Mouse (Mus musculus): ENCODE data around the gene Zyg11a. TPM values are rescaled to one million over a fixed set of nuclear protein-coding genes. Genes with fewer than 3 reads are reported as not detected.
"Not testable (repeated sequence)": the region's sequence is repeated elsewhere in the genome, so short reads cannot be mapped to it uniquely, and the experiment has no call there.

The Zyg11a gene
- polyA plus RNA-seq, 1 experiment from 2014 or later: 0.14 TPM

DNA sequence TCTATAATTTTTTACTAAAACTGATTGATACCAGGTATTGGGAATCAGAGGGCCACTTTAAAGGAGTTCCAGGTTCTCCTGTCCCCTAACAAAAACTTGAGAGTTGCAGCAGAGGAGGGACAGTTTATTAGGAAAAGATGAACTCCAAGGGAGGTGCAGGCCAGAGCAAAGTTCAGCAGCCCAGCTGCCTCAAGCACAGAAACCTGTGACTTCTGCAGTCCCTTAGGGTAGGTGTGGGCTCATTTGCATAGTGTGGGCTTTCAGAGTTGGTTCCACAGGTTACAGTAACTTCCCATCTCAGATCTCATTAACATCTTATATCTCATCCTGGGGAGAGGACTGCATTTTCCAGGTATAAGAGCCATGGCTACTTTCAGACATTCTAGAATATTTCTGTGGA is 74.1 kb downstream of the Zyg11a start:
- H3K27me3 ChIP-seq: no peaks in the 10 kb centered on the region
- H3K36me3 ChIP-seq: no peaks in the 10 kb centered on the region
- no peak overlapping the region for H3K4me3 ChIP-seq
- H3K4me1 ChIP-seq: no peaks in the 10 kb centered on the region
- H3K27ac ChIP-seq: no peak overlapping the region
- no peak overlapping the region for H3K4me2 ChIP-seq
- H3K9me3 ChIP-seq: 0 out of 2 replicates have a peak, but pooled peaks cover 5% of the 10 kb centered on the region
- no peak for ATAC-seq (ENCODE audit: insufficient number of reproducible peaks, insufficient read depth, low FRiP score, low TSS enrichment, low read depth)
- H3K9ac ChIP-seq: no peak overlapping the region

DNA sequence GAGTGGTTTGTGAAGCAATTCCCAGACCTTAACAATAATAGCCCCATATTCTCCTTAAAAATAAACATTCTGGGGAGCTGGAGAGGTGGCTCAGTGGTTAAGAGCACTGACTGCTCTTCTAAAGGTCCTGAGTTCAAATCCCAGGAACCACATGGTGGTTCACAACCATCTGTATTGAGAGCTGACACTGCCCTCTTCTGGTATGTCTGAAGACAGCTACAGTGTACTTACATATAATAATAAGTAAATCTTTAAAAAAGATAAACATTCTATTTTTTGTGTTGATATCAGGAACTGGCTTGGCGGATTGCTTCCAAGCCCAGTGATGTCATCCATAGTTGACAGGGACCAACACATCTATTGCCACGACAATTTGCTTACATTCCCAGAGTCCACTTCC is 74.7 kb downstream of the Zyg11a start:
- H3K4me2 ChIP-seq; H3K9me3 ChIP-seq; H3K4me1 ChIP-seq; H3K9ac ChIP-seq; H3K36me3 ChIP-seq; H3K27ac ChIP-seq; ATAC-seq (ENCODE audit: insufficient number of reproducible peaks, insufficient read depth, low FRiP score, low TSS enrichment, low read depth); H3K4me3 ChIP-seq; H3K27me3 ChIP-seq: not testable (repeated sequence)
- 89% methylated on average over 2 of the region's 2 CpGs for WGBS

DNA sequence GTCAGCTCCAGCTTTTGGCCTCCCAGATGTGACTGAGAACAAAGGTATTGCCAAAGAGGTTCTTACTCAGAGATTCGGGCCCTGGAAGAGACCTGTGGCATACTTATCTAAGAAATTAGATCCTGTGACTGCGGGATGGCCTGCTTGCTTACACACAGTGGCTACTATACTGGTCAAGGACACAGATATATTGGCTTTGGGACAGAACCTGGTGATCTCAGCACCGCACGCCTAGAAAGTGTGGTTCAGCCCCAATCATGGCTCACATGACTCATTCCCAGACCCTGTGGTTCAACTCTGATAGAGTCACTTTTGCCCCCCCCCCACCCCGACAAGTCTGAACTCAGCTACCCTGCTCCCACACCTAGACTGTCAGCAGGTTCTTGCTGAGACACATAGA is 80.9 kb downstream of the Zyg11a start:
- no peak overlapping the region for H3K4me3 ChIP-seq
- no peak overlapping the region for H3K9ac ChIP-seq
- H3K27ac ChIP-seq: no peak overlapping the region
- H3K27me3 ChIP-seq: no peaks in the 10 kb centered on the region
- 86% methylated on average over 5 of the region's 5 CpGs for WGBS
- no peaks in the 10 kb centered on the region for H3K36me3 ChIP-seq
- no peaks in the 10 kb centered on the region for H3K9me3 ChIP-seq
- no peak for ATAC-seq (ENCODE audit: insufficient number of reproducible peaks, insufficient read depth, low FRiP score, low TSS enrichment, low read depth)
- H3K4me2 ChIP-seq: no peak overlapping the region
- H3K4me1 ChIP-seq: no peaks in the 10 kb centered on the region

Other genes starting within 250 kb of the Zyg11a start
- gene Slc1a7, start 249.7 kb downstream of the Zyg11a start, polyA plus RNA-seq (2015; fragmentation: Nextera tagmentation; extraction: Ambion mirVana): not detected in 2 replicates
- gene Podn, start 121.6 kb downstream of the Zyg11a start, polyA plus RNA-seq (2015; fragmentation: Nextera tagmentation; extraction: Ambion mirVana): 0.90 and 1.4 TPM in 2 replicates
- gene Scp2, start 73.0 kb downstream of the Zyg11a start, polyA plus RNA-seq (2015; fragmentation: Nextera tagmentation; extraction: Ambion mirVana): 176 and 190 TPM in 2 replicates
- 45.0 and 47.9 TPM in 2 replicates for gene Echdc2, start 52.6 kb downstream of the Zyg11a start, polyA plus RNA-seq (2015; fragmentation: Nextera tagmentation; extraction: Ambion mirVana)
- gene Zyg11b, start 83.0 kb upstream of the Zyg11a start, polyA plus RNA-seq (2015; fragmentation: Nextera tagmentation; extraction: Ambion mirVana): 13.0 and 15.9 TPM in 2 replicates
- 49.2 and 50.9 TPM in 2 replicates for gene Coa7, start 110.1 kb upstream of the Zyg11a start, polyA plus RNA-seq (2015; fragmentation: Nextera tagmentation; extraction: Ambion mirVana)
- 2.1 and 2.8 TPM in 2 replicates for gene Shisal2a, start 165.3 kb upstream of the Zyg11a start, polyA plus RNA-seq (2015; fragmentation: Nextera tagmentation; extraction: Ambion mirVana)
- 86.0 and 102 TPM in 2 replicates for gene Gpx7, start 188.9 kb upstream of the Zyg11a start, polyA plus RNA-seq (2015; fragmentation: Nextera tagmentation; extraction: Ambion mirVana)
- gene Tut4, start 241.4 kb upstream of the Zyg11a start, polyA plus RNA-seq (2015; fragmentation: Nextera tagmentation; extraction: Ambion mirVana): 103 and 125 TPM in 2 replicates

All from embryonic facial prominence, embryonic 13.5 days (tissue).